Mouse (Mus musculus) cerebellum, postnatal 10 days (tissue): ENCODE measurements at regions not wholly inside any gene's neighbourhood (a gene's known extent, or its start where the extent isn't known, plus 50 kb on each side); places are given as distances from the start of the nearest gene placed in this dataset.
A peak's percentile ranks its signal among the peaks of the same experiment; 100 is the strongest.

Experiments
- DNase-seq, 2 experiments: peaks; one replicate each; pipeline ENCODE4 v3.0.0; 2021; ENCODE audit warnings: mixed read lengths in 2 of 2

DNA sequence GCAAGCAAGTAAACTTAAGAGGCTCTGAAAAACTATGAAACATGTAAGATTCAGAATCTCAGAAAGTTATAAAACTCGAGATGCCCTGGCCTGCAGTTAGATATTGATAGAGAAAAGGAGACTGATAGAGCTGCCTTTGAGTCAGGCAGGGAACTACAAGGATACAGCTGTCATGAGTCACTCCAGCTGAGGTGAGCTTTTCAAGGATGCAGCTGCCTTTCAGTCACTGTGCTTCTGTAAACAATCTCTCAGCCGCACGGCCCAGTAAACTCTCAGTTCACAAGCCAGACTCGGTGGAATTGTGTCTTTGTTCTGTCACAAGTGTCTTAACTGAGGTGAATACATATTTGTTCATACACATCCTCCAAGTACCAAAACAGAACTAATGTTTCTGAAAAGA, 334.9 kb upstream of the Rsrc1 start:
- DNase-seq = no peak

DNA sequence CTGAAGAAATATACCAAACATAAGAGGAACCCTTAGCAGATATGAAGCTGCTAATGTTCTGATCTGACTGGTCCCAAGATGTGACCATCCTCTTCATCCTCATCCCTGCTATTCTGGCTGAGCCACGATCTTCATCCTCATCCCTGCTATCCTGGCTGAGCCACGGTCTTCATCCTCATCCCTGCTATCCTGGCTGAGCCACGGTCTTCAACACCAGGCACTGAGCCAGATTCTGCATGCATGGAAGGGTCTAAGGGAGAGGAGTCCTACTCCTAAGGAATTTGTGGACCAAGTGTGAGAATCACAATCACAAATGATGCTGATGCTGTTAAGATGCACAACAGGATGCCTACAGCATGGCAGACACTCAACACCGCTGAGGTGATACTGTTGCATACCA, 331.9 kb upstream of the Rsrc1 start:
- DNase-seq = peak; percentile 44 to 66

DNA sequence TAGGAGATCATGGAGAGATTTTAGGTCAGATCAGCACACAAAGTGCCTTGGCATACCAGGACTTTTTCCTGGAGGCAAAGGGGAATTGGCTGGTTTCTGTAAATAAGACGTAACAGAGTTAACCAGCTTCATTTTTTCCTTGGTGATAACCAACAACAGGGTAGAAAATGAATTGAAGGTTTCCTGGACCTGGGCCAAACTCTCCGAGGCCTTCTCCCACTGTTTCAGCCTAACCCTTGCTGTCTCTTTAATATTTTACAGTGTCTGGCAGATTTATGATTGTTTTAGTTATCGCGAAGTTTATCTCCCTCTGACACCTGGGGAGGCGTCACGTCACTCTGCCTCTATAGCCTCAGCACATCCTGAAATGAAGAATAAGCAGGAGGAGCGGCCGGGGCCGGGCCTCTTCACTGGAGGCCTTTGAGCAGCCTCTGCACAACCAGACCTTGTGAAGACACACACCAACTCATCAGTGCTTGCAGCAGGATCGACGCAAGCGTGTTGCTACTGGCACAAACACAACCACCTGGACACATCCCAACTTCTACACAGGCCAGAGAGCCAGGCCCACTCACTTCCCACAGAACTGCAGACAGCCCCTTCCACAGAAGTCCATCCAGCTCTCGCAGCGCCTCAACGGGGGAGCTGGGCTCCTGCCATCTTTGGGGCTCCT, 331.0 kb upstream of the Rsrc1 start:
- DNase-seq = peak; percentile 90 to 95

DNA sequence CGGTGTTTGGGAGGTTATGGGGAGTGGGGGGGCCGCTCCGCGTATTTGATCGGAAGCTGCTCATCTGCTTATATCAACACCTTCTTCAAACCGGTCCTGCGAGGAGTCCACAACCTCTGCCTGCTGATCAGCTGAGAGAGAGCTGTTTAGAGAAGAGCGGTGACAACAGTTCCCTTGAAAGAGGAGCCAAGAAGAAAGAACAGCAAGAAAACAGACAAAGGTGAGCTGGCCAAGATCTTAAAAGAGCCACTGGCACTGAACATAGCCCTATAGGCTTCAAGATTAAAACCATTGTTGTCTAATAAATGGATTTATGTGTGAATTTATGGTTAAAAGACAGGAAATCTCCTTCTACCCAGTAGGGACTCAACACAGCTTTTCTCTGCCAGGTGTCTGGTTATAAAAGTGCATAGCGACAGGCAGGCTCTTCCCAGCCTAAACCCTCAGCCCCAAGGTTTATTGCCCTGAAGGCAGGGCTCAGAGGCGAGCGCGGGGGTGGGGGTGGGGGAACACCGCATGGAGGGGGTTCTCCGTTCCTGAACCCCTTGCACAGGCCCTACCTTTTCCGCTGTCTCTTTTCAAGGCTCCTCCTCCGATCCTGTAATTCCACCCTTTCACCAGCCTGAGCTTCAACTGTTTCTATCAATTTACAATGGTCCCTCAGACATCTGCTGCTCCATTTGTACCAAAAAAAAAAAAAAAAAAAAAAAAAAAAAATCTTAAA, 330.3 kb upstream of the Rsrc1 start:
- DNase-seq = peak; percentile 35 to 49

DNA sequence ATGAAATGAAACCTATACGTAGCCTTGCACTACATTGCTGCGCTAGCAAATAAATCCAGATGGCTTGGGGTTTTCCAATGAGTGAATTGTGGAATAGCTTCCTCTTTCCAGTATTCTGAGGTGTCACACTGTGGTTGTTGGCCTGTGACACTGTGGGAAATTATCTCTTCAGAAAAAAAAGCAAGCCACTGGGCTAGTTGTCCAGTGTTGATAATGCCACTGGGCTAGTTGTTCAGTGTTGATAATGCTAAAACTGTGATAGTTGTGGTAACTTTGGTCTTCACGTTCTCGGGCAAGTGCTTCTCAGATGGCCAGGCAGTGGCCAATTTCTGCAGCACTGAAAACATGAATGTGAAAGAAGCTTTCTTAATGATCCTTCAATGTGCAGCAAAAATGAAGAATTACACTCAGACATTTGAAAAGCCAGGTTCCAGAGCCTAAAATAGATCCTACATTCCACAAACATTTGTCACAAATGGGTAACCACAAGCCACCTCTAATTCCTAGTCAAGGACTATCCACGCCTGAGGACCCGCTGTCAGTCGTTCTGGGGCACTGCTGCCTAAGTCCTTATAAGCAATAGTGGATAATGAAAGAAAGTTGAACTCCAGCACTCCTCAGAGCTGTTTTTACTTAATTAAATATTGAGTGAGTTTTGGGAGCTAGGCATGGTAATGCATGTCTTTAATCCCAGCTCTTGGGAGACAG, 328.9 kb upstream of the Rsrc1 start:
- DNase-seq = peak in 1 of 2 experiments; percentile 2

DNA sequence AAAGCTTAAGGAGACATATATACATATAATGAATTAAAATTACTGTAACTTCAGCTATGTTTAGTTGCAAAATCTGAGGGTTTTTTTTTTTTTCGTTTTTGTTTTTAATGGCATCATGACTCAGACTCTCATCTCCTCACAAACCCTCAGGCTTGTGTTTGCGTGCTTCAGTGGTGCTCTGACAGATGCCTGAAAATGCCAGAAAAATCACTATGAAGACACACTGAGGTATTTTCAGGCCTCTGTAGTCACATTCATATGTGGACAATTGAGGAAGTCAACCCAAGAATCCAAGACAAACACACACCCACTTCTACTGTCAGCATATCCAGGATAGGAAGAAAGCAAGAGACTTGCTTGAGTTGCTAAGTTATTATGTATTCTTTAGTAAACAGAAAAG, 327.2 kb upstream of the Rsrc1 start:
- no peak for DNase-seq

DNA sequence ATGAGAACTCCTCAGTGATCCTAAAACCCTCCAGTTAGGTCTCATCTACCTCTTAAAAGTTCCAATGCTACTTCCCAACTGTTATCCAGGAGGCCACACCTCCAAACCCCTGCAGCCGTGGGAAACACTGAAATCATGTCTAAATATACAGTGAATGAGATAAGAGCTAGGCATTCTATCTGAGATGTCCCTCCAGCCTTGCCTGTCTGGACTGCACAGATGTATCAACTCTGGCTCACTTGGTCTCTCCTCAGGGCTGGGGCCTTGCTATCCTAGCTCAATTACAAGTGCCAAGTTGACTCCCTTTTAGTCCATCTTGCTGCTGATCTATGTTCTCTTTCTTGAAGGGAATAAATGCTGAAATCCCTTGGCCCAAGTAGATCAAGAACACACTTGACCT, 326.3 kb upstream of the Rsrc1 start:
- no peak for DNase-seq

DNA sequence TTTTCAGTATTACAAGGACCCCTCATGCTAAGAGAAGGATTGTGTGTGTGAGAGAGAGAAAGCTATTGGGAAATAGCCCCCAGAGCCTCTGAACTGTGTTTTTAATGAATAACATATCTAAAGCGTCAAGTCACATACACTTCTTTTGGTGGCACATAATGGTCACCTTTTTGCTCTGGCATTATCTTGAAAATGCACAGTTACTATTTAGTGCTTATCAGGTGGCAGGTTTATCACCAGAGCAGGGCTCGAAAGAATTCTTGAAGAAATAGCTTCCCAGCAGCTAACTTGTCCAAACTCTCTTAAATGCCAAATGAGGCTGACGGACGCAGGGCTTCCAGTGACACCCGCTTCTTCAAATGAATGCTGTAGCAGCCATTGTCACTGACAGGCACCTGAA, 324.7 kb upstream of the Rsrc1 start:
- DNase-seq = no peak

DNA sequence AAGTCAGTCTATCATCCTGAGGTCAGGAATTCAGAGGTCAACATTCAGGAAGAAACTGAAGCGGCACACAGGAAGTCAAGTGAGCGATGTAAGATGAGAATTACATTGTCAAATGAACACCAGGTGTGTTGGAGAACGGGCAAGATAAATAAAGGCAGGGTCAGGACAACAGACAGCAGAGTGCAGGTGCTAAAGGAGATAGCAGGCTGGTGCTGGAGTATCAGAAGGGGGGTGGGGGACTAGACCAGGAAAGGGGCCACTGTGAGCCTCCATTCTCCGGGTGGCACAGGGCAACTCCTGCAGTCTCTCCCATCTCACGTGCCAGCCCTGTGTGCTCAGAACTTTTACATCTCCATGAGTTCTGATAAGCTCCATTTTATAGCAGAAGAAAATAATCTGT, 320.6 kb upstream of the Rsrc1 start:
- DNase-seq = no peak

DNA sequence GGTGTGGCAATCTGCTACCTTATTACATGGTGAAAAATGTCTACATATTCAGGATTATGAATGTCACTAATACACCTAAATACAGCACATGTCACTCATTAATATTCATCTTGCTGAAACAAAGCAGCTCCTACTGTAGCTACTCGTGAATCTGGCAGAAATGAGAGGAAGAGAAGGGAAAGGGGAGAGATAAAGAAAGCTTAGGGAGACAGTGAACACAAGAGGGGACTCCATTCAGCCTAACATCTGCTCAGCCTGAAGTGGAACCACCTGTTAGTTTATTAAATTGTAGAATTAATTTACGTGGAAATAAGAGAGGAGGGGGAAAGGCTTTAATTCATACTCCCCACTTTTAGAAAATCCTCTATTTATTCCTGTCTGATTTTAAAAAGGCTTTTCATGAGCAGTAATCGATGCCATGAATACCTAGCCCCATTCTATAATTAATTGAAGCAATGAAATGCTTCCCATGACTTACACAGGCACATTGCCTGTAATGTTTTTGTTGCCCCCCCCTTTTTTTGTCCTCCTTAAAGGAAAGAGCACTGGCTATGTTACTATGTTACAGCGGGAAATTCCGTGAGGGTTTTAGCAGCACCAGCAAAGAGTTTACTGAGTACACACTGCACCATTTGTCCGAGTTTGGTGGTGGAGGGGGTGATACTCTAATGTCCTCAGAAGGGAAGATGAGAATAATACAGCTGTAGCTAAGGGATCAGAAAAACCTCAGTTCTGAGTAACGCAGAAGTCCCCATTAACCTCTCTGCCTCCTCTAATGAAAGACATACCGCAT, 319.2 kb upstream of the Rsrc1 start:
- DNase-seq = no peak

DNA sequence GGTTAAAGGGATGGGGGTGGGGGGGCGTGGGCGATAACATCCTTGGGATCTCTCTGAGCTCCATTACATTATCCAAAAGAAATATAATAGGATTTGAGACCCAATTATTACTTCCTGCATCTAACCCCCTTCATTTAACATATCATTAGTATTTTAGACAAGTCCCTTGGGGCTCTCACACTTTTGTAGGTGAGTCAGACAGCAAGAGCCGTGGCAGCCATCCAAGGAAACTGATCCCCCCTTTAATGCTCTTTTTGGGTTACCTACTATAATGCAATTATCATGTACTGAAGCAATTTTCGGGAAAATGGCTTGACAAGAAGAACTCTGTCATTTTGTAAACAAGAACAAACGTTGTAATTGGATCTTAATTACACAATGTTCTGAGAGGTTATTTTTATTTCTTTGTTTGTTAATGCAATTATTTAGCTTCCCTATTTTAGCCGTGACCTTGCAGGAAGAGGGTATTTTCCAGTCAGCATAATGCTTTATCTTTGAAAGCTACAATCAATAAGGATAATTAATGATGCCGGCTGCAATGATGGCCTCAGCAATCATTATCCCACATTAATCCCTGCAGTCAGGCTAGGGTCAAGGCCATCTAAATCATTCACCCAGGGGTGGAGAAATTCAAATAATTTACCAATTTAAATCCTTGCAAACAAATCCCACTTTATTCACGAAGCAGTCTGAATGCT, 297.5 kb upstream of the Rsrc1 start:
- no peak for DNase-seq

DNA sequence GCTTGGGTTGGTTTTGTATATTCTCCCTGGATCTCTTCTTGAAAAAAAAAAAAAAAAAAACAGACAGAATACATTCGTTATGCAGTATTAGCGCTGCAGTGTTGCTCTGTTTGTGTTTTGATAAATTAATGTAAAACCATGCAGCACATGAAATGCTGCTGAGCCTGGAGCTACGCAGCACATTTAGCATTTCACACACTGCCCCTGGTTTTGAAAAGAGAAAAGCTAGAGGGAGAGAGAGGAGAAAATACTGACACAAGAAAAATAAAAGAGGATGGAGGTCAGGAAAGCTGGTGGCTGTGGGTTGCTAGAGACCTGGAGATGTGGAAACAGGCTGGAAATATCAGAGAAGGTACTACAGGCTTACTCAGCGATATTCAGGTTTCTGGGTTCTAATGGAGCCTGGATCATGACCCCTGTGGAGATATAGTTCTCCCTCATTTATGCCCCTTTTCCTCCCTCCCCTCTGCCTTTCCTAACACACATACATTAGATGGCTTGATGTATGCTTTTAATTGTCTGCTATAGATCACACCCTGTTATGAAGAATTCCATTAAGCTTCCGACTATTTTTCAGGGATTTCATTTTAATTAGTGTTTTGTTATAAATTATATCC, 296.8 kb upstream of the Rsrc1 start:
- no peak for DNase-seq

DNA sequence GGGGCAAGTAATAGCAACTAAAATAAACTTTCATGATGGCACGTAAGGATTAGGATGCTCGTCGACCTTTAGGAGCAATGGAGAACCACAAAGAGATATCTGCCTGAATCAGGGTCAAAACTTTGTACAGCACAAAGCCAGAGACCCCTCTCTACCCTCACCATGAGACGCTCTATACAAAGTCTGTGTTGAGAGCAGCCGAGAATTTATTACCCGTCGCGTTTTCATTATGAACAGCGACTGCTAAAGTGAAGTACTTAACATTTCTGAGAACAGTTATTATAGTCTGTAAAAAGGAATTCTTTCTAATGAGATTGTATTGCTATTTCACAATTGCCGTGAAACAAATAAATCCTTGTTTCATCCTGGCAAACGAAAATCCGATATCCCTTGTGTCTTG, 296.1 kb upstream of the Rsrc1 start:
- no peak for DNase-seq

DNA sequence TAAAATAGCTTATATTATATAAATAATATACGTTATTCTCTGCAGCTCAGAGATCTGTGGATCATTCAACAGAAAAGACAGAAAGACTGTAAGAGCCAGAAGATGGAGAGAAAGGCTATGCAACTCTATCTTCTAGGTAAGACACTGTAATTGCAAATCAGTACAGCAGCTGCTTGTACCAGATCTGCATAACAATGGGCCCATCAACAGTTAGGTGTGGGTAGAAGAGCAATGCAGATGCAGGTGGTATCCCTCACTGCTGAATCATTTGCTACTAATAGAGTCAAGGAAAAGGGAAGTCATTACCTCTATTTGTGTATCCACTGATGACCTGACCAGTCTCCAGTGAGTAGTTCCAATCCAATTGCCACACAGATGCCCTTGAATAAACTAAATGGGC, 294.1 kb upstream of the Rsrc1 start:
- no peak for DNase-seq

DNA sequence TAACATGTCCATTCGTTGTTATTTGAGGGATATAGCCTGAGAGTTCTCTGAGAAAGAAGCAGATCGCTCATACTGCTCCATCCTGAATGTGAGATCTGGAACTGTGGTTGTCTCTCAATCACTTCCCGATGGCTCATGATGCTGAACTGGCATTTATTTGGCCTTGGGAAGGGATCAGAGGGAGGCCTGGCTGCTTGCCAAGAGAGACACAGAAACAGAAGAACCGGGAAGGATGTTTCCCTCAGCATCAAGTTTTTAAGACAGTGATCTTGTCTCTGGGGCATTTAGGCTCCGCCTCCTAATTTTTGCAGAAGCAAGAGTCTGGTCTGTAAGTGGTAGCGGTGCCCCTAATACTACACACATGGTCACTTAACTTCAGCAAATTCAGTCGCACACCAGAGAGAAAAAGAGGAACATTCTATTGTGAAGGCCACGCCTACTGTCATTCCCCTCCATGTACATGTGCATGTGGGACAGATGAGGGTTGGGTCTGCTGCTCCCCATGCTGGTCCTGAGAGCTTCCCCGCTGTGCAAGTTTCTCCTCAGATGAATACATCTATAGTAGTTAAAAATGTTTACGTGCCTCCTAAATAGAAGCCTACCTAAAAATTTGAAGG, 290.2 kb upstream of the Rsrc1 start:
- peak; percentile 54 to 65 for DNase-seq

DNA sequence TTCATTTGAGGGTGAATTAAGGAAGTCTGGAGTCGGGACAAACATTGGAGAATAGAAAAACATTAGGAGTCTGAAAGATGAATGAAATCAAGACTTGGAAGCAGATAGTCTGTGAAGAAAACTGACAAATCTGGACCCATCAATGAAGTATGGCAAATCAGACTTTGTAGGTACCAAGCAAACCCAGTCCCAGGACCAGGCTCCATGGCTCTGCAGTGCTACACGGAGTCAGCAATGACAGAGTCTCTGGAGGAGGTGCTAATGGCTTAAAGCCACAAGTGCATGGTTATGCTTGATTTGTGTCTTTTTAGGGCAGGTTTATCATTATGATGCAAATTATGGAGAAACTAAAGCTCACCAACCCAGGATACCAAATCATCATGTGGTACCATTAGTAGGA, 286.1 kb upstream of the Rsrc1 start:
- DNase-seq = no peak

DNA sequence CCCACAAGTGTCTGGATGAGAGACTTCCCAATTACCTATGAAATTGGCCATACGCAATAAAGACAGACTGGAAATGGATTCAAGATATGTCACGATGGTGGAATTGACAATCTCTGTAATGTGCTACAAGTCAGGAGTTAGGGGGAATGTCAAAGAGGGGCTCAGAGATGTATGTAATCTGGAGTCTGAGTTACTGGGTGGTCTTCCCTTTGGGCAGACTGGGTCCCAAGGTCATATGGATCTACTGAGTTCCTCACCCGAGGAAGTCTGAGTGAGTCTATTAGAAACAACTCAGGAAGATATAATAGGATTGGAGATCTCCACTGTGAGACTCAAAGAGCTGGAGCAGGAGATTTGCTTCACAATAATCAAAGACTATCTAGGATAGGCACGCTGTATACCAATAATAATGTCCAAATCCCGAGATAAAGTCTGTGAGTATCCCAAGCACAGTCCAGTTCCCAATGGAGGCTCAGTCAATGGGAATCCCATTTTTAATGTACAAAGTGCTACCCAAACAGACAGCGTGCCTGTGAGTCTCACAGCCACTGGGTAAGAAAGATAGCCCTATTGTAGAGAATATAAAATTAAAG, 285.4 kb upstream of the Rsrc1 start:
- DNase-seq = no peak

DNA sequence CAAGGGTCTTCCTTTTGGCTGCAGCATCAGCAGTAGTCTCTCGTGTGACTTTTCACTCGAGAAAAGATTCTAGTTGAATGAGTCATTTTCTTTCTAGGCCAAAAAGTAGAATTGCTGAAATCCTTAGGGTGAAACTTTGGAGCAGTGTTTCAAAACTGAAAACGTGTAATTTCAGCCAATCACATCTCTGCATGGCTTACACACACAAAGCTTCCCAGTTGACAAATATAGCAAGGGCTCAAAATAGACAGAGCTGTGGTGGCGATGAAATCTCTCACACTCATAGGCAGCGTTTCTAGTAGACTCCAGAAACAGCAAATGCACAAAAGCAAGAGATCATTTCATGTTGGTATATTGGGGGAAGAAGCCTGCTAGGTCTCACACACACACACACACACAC, 283.1 kb upstream of the Rsrc1 start:
- DNase-seq = no peak

DNA sequence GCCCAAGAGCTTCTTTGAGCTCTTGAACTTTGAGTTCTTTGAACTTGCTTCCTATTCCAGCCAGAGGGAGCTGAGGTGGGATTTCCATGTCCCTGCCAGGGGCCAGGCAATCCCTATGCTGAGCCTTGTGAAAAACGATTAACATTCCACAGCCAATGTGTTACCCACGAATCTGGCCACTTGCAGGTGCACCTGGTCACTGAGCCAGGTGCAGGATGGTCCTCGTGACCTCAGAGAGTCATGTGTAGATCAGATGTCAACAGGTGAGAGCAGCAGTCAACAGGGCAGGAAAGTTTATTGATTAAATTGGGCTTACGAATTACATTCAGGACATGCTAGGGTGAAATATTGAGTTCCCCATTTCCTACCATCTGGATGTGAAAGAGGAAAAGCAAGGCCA, 275.4 kb upstream of the Rsrc1 start:
- no peak for DNase-seq

DNA sequence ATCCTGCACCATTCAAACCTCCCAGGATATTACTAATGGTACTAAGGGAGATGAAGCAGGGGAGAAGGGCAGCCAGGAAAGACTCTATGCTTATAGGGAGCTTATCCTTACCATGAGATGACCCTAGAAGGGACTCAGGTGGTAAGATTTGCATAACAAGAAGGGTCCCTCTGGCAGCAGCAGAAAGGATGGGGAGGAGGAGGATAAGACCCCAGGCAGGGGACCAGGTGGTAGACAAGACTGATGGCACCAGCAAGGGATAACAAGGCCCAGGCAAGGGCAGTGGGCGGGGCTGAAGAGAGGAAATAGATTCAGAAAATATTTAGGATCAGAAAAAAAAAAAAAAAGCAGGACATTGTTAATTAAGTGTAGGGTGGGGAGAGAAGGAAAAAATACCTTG, 245.7 kb upstream of the Rsrc1 start:
- DNase-seq = no peak
